Comparison of ENCODE assay signal across 13 mouse cellular contexts in genomic region chr13:99091562-99092278, GRCm38 (mm10).
DNase-seq lines count a peak whose midpoint lies in the region; ATAC-seq and TF ChIP-seq lines count a peak whose summit lies in the region.
"Had no signal": no experiment of that assay in that cellular context is flagged by ENCODE, and none has a peak within 500 bp of the region (broad histone marks: within the 10 kb centered on the region; RNA-seq: fewer than 3 reads in every experiment).

No protein-coding gene starts in this region.

- no peak for DNase-seq in heart, postnatal 0 days (ENCODE audit: low spot score)
- no peak for DNase-seq in heart, postnatal 25 days (ENCODE audit: low spot score)
- DNase-seq in thymus, postnatal 25 days: peak; percentile 4
- no peak for DNase-seq in thymus, postnatal 36 days
- peak; percentile 62 to 68 for DNase-seq in kidney, postnatal 36 days
- peak; percentile 36 for DNase-seq in yolk sac, embryonic 10.5 days (ENCODE audit: low spot score)
- DNase-seq in layer of hippocampus, adult 9-10 months (ENCODE audit: low spot score): no peak
- no peak for DNase-seq in gastrocnemius, adult 18-20 months (ENCODE audit: low spot score)
- DNase-seq: forebrain, postnatal 0 days; thymus, postnatal 4 days had no signal

- H3K4me2 ChIP-seq in heart, postnatal 0 days (ENCODE audit: low read depth, low read length): no peak overlapping the region
- H3K4me2 ChIP-seq: hindbrain, embryonic 14.5 days had no signal

- H3K4me1 ChIP-seq in heart, postnatal 0 days (ENCODE audit: control insufficient read depth, insufficient read depth): peaks cover 9% of the 10 kb centered on the region; the same call in 1 of the 2 replicates

- 67% methylated on average over 7 of the region's 7 CpGs for WGBS in heart, postnatal 0 days

- peak overlapping the region; percentile 23; the same call in 1 of the 2 replicates for H3K27ac ChIP-seq in heart, postnatal 0 days (ENCODE audit: low read depth)
- H3K27ac ChIP-seq: macrophage had no signal

- H3K27me3 ChIP-seq in heart, postnatal 0 days (ENCODE audit: control insufficient read depth, insufficient read depth, low read length): no peaks in the 10 kb centered on the region

- intact Hi-C loops in heart, postnatal 25 days (cut with DNase I): loop anchor here (5.0 kb wide), 2 partner anchors 74 to 164 kb away; partner anchors contain the start of gene Tnpo1

- H3K9ac ChIP-seq in heart, postnatal 0 days (replicated peaks; ENCODE audit: low read depth, low read length): no peak overlapping the region
- H3K9ac ChIP-seq: forebrain, postnatal 0 days; hindbrain, embryonic 14.5 days had no signal

- no peak overlapping the region for H3K4me3 ChIP-seq in heart, postnatal 0 days (ENCODE audit: low read depth, low read length)

- no peaks in the 10 kb centered on the region for H3K9me3 ChIP-seq in heart, postnatal 0 days (replicated peaks; ENCODE audit: control insufficient read depth, low read length)

- TF ChIP-seq EP300 in heart, postnatal 0 days (IDR thresholded peaks at IDR 0.05; ENCODE audit: low read depth): no peak

- no peaks in the 10 kb centered on the region for H3K36me3 ChIP-seq in heart, postnatal 0 days (replicated peaks; ENCODE audit: control insufficient read depth, insufficient read depth, low read length)

- no peak for TF ChIP-seq CTCF in heart, postnatal 0 days (IDR thresholded peaks at IDR 0.05; ENCODE audit: low read depth)

- no peak for ATAC-seq in heart, postnatal 0 days (ENCODE audit: insufficient read depth, low read depth)
- ATAC-seq: activated CD4-positive, CD25-positive, alpha-beta regulatory T cell, adult 4 months; forebrain, postnatal 0 days had no signal

Comparison
In these comparisons a context has a peak if more than half of its experiments do, and no peak if none do; other contexts are left out.
1. DNase-seq: peak in thymus, postnatal 25 days (single experiment), kidney, postnatal 36 days (2 of 2) and yolk sac, embryonic 10.5 days (single experiment); none in heart, postnatal 0 days (single experiment), heart, postnatal 25 days (single experiment), thymus, postnatal 36 days (0 of 2), layer of hippocampus, adult 9-10 months (single experiment) and gastrocnemius, adult 18-20 months (single experiment).